Comparison of ENCODE assay signal across 21 mouse cellular contexts in the genomic region with DNA sequence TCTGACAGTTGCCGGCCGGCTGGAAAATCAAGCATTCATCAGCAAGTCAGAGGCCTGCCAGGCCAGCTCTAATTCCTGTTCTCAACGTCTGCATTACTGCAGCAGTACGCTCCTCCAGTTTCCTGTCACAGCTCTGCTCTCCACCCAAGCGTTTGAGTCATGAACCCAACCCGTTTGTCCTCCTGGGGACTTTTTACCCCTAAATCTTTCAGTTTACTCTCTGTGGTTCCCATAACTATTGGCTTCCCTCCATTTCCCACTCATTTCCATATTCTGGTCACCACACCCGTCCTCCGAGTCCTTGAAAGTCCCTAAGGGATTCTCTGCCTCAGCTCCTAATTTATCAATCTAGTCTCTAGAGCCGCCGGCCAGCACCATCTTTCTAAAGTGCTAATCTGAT. TPM values are rescaled to one million over a fixed set of nuclear protein-coding genes. Genes with fewer than 3 reads are reported as not detected.
DNase-seq lines count a peak whose midpoint lies in the region; ATAC-seq lines count a peak whose summit lies in the region.
"Had no signal": no experiment of that assay in that cellular context is flagged by ENCODE, and none has a peak within 500 bp of the region (broad histone marks: within the 10 kb centered on the region; RNA-seq: fewer than 3 reads in every experiment).

No protein-coding gene starts in this region.

- H3K9me3 ChIP-seq in heart, embryonic 11.5 days (replicated peaks; ENCODE audit: control insufficient read depth, low read length): no peaks in the 10 kb centered on the region
- H3K9me3 ChIP-seq in liver, embryonic 15.5 days (replicated peaks): no peaks in the 10 kb centered on the region
- H3K9me3 ChIP-seq in forebrain, embryonic 13.5 days (replicated peaks): no peaks in the 10 kb centered on the region
- H3K9me3 ChIP-seq: hindbrain, embryonic 15.5 days; intestine, embryonic 15.5 days had no signal

- no peak overlapping the region for H3K4me3 ChIP-seq in heart, embryonic 11.5 days (ENCODE audit: low read depth, low read length)
- H3K4me3 ChIP-seq in liver, embryonic 15.5 days (replicated peaks): no peak overlapping the region
- H3K4me3 ChIP-seq in forebrain, embryonic 13.5 days: no peak overlapping the region
- H3K4me3 ChIP-seq: erythroblast, embryonic 14.5 days; hindbrain, embryonic 15.5 days; intestine, embryonic 15.5 days had no signal

- WGBS in heart, embryonic 11.5 days (ENCODE audit: insufficient replicate concordance): 38% methylated on average over 10 of the region's 10 CpGs
- 34% methylated on average over 10 of the region's 10 CpGs for WGBS in liver, embryonic 15.5 days (ENCODE audit: insufficient replicate concordance)
- WGBS in forebrain, embryonic 13.5 days: 79% methylated on average over 10 of the region's 10 CpGs

- no peak overlapping the region for H3K9ac ChIP-seq in heart, embryonic 11.5 days (ENCODE audit: low read depth, low read length)
- no peak overlapping the region for H3K9ac ChIP-seq in liver, embryonic 15.5 days
- no peak overlapping the region for H3K9ac ChIP-seq in forebrain, embryonic 13.5 days
- H3K9ac ChIP-seq: hindbrain, embryonic 15.5 days; intestine, embryonic 15.5 days; liver, embryonic 14.5 days had no signal

- no peaks in the 10 kb centered on the region for H3K36me3 ChIP-seq in heart, embryonic 11.5 days (ENCODE audit: control insufficient read depth, insufficient read depth, low read length)
- no peaks in the 10 kb centered on the region for H3K36me3 ChIP-seq in liver, embryonic 15.5 days (replicated peaks)
- no peaks in the 10 kb centered on the region for H3K36me3 ChIP-seq in forebrain, embryonic 13.5 days (ENCODE audit: poor library complexity, severe bottlenecking)
- H3K36me3 ChIP-seq: hindbrain, embryonic 15.5 days; intestine, embryonic 15.5 days had no signal

- no peak overlapping the region for H3K27ac ChIP-seq in heart, embryonic 11.5 days (ENCODE audit: low read depth, low read length)
- peak overlapping the region; percentile 48 for H3K27ac ChIP-seq in liver, embryonic 15.5 days (replicated peaks)
- H3K27ac ChIP-seq in forebrain, embryonic 13.5 days: no peak overlapping the region
- H3K27ac ChIP-seq: hindbrain, embryonic 15.5 days; intestine, embryonic 15.5 days; liver, embryonic 14.5 days had no signal

- no peak for ATAC-seq in heart, embryonic 11.5 days (replicated peaks; ENCODE audit: insufficient number of reproducible peaks, low FRiP score, low TSS enrichment)
- no peak for ATAC-seq in liver, embryonic 15.5 days (ENCODE audit: insufficient read depth)
- no peak for ATAC-seq in forebrain, embryonic 13.5 days
- ATAC-seq in CD4-positive, CD25-positive, alpha-beta regulatory T cell, adult 4 months: no peak
- ATAC-seq: forebrain, embryonic 14.5 days; intestine, embryonic 15.5 days had no signal

- H3K4me1 ChIP-seq in heart, embryonic 11.5 days (ENCODE audit: control insufficient read depth, insufficient read depth, low read length): no peaks in the 10 kb centered on the region; the same call in 1 of the 2 replicates
- H3K4me1 ChIP-seq in liver, embryonic 15.5 days (replicated peaks): 0 out of 2 replicates have a peak, but pooled peaks cover 10% of the 10 kb centered on the region
- H3K4me1 ChIP-seq in forebrain, embryonic 13.5 days: no peaks in the 10 kb centered on the region
- H3K4me1 ChIP-seq: hindbrain, embryonic 15.5 days; intestine, embryonic 15.5 days had no signal

- DNase-seq in heart, adult 11 months: peak; percentile 92
- peak; percentile 14 for DNase-seq in kidney, postnatal 10 days
- DNase-seq in kidney, adult 9 months: no peak
- peak; percentile 17 for DNase-seq in MN1 (ENCODE audit: low spot score)
- DNase-seq: adrenal gland, adult 2 months; B cell, adult 2 months; cerebellum, adult 9-10 months; heart, postnatal 10 days; left cerebral cortex, postnatal 4 days; retina, postnatal 1 day; right cerebral cortex, postnatal 4 days had no signal

- no peak overlapping the region for H3K4me2 ChIP-seq in heart, embryonic 11.5 days
- no peak overlapping the region for H3K4me2 ChIP-seq in liver, embryonic 15.5 days
- H3K4me2 ChIP-seq in forebrain, embryonic 13.5 days: no peak overlapping the region
- H3K4me2 ChIP-seq: hindbrain, embryonic 15.5 days; intestine, embryonic 15.5 days; midbrain, embryonic 11.5 days had no signal

- H3K27me3 ChIP-seq in heart, embryonic 11.5 days (ENCODE audit: control insufficient read depth, insufficient read depth, low read length): no peaks in the 10 kb centered on the region
- no peaks in the 10 kb centered on the region for H3K27me3 ChIP-seq in liver, embryonic 15.5 days
- no peaks in the 10 kb centered on the region for H3K27me3 ChIP-seq in forebrain, embryonic 13.5 days
- H3K27me3 ChIP-seq: hindbrain, embryonic 15.5 days; intestine, embryonic 15.5 days had no signal

RNA-seq across cellular contexts. Expression of a gene that starts 42.8 kb away (rescaled TPM):
- polyA plus RNA-seq in heart, embryonic 11.5 days (2014; fragmentation: Nextera tagmentation; extraction: Ambion mirVana): 4.2 and 5.3 TPM in 2 replicates
- polyA plus RNA-seq in liver, embryonic 15.5 days (2015; fragmentation: Nextera tagmentation; extraction: Ambion mirVana): 13.4 and 14.6 TPM in 2 replicates
- polyA plus RNA-seq in forebrain, embryonic 13.5 days (2015; fragmentation: Nextera tagmentation; extraction: Ambion mirVana): 2.4 and 3.2 TPM in 2 replicates
- 1 to 10 TPM; 1.7 to 2.2 TPM for polyA plus RNA-seq in CD4-positive, CD25-positive, alpha-beta regulatory T cell, adult 4 months (2017; shearing (Covaris generic))
